Mouse (Mus musculus): ENCODE data around the gene Hoxa5.
A peak's percentile ranks its signal among the peaks of the same experiment; 100 is the strongest.

Hoxa5 gene

GRCm38 (mm10) chr6:52196811-52197210 lies 7.6 kb downstream of the Hoxa5 start:
- no peak for DNase-seq

GRCm38 (mm10) chr6:52194690-52195089 lies 9.7 kb downstream of the Hoxa5 start:
- DNase-seq = no peak

GRCm38 (mm10) chr6:52191860-52192550 lies 12.4 kb downstream of the Hoxa5 start:
- peak; percentile 77 for DNase-seq

- no peak for DNase-seq
These were observed 13.2 kb downstream of the Hoxa5 start, which contains the start of gene Hoxa4 for GRCm38 (mm10) chr6:52190906-52191810. Gene Hoxa4 (minus strand): TSS chr6:52191753.

GRCm38 (mm10) chr6:52190410-52190809 lies 14.0 kb downstream of the Hoxa5 start:
- DNase-seq = no peak

DNA sequence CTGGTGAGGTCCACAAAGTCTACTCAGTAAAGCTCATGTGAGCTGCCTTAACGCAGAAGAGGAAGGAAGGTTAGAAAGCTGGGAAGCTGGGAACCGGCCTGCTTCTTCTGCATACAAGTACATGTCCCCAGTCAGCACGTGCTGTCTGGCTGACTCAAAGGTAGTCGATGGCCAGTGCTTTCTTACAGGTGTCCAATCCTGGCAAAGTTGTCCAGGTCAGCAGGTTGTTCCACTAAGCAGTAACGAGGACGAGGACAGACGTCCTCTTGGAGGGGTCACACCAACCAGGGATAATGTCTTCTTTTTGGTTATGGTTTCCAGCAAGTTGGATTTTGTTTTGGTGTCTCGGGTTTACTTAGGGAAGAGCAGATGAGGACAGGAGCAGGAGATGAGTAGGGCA lies 14.5 kb downstream of the Hoxa5 start:
- no peak for DNase-seq

- no peak for DNase-seq
These were observed 15.2 kb downstream of the Hoxa5 start for GRCm38 (mm10) chr6:52189172-52189591.

DNA sequence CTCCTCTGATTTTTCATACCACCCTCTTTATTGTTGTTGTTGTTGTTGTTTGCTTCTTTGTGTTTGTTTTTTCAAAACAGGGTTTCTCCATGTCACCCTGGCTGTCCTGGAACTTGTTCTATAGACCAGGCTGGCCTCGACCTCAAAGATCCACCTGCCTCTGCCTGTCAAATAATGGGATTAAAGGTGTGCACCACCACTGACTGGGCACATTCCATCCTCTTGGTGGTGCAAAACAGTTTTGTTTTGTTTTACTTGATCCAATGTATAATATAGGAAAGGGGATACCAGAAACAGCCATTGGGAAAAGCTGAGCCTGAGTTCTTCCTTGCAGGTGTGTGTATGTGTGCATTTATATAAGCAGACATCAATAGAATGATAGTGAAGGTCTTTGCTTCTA lies 17.9 kb downstream of the Hoxa5 start:
- DNase-seq = no peak

DNA sequence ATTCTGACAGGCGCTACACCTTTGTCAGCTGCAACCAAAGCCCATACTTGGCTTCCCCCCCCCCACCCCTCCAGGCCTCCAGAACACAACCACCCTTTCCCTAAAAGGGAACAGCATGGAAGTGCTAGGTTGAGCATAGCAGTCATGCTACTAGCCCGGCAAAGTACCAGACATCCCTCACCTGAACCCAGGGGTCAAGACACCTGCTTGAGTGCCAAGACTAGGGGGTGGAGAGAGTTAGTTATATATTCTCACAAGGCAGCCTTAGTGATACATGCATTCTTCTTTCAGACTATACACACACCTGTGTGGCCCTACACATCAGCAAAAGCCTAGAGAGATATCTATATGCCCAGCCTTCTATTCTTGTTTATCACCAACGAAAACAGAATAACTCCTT lies 18.6 kb downstream of the Hoxa5 start:
- DNase-seq = no peak

- DNase-seq = no peak
These were observed 19.2 kb downstream of the Hoxa5 start for GRCm38 (mm10) chr6:52185222-52185621.

- no peak for DNase-seq
These were observed 19.7 kb downstream of the Hoxa5 start for GRCm38 (mm10) chr6:52184668-52185067.

DNA sequence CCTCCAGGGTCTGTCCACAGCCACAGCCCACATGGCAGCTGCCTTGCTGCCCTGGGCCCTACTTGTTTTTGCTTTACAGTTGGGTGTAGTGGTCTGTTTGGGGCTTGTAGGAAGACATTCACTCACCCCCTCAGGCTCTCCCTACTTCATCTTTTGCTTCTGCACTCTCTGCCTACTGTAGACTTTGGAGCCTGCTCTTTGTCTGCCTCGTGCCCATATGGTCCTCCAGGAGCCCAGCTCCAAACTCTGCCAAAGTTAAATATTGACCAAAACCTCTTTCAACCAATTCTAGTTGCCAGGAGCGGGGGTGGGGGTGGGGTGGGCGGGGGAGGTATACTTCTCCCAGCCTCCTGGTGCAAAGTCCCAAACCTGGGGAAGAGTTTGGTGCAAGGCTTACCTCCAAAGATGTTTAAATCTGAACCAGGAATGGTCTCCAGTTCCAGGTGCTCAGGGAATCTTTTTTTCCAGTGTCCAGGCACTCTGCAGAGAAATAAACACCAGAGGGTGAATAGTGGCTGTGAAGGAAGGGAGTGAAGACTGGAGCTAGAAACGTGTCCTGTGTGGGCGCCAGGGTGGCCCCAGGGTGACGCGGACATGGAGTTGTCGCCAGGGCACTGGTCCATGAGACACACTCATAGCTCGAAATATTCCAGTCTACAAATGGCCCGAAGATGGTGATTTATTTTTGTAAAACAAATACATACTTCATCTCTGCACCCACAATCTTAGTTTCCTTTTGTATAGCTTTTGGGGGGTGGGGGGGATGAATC lies 20.9 kb downstream of the Hoxa5 start:
- no peak for DNase-seq

DNA sequence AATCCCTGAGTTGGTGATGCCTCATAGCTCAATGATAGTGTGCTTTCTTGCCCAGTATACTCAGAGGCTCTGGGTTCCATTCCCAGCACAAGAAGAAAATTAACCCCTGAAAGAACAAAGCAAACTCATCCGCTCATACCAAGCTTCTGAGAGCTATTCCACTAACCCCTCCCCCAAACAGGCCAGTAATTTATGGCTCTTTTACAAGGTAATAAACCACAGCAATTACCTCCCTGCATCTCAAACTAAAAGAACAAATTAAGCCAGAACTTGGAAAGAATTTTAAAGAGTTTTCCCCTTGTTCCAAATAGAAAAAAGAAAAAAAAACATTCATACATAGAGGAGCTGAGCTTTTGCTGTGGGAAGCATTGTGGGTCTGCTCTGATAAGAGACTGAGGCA lies 21.6 kb downstream of the Hoxa5 start:
- no peak for DNase-seq

GRCm38 (mm10) chr6:52182030-52182429 lies 22.4 kb downstream of the Hoxa5 start:
- DNase-seq = no peak

DNA sequence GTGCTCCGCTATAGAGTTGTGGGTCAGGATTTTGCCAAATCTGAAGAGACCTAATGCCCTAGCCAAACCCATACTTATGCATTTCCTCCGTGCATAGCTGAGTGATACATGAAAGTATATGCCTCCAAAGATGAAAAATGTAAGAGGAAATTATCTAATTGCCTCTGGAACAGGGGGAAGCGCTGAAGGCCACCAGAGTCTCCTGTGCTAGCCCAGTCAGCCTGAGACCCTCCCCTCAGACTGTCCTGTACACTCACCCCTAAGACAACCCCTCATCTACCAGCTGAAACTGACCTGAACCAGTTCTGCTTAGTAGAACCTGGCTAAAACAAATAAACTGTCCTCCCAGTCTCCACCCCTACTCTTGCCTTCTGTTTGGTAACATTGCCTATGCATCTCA lies 23.7 kb downstream of the Hoxa5 start:
- DNase-seq = no peak

DNA sequence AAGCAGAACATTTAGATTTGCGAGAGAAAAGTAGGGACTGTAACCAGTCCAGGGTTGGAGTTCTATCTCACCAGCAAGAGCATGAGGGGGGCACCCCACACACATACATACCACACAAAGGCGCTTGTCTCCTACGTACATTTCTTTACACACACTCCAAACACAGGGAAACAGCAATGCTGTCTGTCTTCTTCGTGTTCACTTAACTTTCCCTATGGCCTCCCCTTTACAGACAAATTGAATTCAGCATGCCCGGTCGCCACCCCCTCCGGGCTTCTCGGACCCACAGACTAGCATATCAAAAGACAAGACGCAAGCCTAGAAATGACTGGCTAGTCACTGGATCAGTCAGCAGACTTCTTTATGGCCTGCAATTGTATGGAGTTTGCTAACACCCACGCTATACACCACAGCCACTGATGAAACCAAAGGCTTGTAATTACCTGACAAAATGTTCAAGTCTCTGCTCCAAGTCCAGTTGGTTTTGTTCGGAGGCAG lies 24.1 kb downstream of the Hoxa5 start:
- no peak for DNase-seq

- DNase-seq = no peak
These were observed 24.7 kb downstream of the Hoxa5 start for GRCm38 (mm10) chr6:52179690-52180089.

- no peak for DNase-seq
These were observed 25.3 kb downstream of the Hoxa5 start for GRCm38 (mm10) chr6:52178918-52179665.

DNA sequence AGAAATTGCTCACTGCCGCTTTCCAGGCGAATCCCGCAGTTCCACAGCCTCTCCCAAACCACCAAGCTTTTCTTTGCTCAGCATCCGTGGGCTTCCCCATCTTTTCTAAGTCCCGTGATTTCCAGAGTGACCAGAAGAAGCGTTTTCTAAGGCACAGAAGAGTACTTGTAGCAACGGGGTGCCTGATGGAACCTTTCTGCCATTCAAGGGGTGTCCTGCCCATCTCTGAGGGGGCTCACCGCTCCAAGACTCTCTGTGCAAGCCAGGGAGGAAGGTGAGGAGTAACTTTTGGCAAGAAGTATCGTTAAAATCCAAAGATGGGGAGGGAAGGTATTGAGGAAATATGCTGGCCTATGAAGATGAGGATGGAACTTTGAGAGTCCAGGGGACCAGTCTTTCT lies 26.6 kb downstream of the Hoxa5 start:
- DNase-seq = no peak

DNA sequence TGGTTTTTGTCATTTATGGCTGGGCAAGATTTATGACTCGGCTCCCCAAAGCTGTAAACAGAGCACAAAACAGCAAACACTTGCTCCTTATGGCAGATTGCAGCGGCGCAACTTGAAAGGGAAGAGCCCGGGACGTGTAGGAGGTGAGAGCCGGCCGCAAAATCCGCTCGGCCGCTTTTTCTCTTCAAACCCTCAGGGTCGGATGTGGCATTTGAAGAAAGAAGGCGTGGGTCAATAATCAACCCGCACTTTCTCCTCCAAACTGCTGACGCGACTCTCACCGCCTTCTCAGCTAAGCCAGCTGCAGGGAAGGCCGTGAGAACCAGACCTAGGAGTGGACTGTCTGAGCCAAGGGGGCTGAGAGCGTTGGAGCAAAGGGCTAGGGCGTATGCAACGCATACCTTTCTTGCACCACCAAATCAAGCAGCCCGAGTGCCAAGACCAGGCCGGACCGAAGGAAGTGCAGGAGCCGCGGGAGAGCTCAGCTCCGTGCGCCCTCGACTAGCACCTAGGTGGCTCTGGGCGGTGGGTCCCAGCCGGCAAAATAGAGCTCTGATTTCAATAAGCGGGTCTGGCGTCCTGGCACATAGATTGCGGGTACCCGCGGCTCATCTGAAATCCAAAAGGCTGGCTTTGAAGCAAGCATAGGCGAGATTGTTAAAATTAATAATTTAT lies 27.2 kb downstream of the Hoxa5 start, which contains the start of gene 5730596B20Rik:
Gene 5730596B20Rik (plus strand): TSS at position 438 of the 675 bp plus-strand sequence.
- DNase-seq = no peak

DNA sequence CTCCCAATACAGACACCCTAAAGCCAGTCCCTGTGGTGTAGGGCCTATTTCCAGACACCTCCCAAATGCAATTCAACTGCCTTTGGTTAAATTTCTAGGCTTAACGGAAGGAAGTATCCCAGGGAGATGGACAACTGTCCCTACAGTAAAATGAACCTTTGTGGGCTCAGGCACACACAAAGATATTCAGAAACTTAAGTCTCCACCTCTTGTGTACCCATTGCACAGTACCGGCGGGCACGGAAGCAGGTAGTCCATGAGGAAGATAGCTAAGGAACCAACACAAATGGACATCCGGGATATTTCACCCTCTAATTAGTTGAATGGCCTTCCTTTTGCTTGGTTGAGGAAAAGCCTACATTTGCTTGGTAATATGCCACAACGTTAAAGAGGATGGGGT lies 28.0 kb downstream of the Hoxa5 start:
- DNase-seq = no peak

- peak; percentile 49 for DNase-seq
These were observed 28.5 kb downstream of the Hoxa5 start for GRCm38 (mm10) chr6:52175864-52176263.

Measured in liver (tissue).